Mouse (Mus musculus): ENCODE measurements around the gene Optn. TPM values are rescaled to one million over a fixed set of nuclear protein-coding genes. Genes with fewer than 3 reads are reported as not detected.

The Optn gene
- total and polyA plus RNA-seq, 3 experiments: 4.8 to 105 (median 100) TPM

DNA sequence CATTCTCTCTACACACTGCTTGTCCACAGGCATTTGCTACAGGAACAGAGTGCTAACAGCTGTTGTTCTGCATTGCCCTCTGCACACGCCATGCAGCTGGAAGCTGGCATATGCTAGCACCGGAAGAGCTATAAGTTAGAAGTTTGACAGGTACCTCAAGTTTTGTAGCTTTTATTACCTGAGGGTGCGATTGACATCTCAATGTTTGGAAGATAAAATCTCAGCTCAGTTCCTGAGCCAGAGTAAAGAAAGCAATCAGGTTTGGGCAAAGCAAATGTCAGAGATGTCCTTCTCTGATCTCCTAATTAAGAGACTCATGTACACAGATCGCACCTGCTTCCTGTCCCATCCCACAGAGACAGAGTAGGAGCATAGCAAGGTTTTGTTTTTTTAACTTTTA lies 77.1 kb downstream of the Optn start:
- no peak for DNase-seq

DNA sequence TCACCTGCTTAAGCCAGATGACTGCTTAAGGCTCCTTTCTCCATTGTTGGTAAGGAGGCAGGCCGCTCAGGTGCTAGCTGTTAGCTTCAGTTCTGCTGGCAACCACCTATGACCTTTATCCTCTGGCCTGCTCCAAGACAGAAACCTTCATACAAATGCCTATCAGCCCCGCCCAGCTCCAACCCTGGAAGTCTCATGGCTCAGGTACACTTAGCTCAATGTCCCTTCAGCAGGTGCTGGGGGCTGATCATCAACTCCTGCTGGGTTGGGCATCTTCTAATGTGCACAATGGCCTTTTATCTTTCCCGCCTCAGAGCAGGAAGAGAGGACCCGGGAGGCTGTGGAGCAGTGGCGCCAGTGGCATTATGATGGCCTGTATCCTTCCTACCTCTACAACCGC lies 78.9 kb downstream of the Optn start:
- DNase-seq: no peak

DNA sequence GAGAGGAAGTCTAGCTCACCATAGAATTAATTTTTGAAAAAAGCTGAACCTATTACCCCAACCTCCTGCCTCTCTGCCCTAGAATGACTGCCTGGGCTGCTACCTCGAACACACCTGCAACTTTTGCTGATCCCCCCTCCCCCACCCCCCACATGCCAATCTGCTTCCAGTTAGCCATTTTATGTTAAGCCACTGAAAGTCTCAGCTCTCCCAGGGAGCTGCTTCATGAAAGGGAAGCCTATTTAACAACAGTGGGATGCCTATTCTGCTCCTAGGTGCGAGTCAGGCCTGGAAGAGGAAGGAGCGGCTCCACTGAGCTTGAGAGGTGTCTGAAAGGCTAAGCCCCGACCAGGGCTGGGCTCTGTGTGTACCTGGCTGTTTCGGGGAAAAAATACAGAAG lies 79.9 kb downstream of the Optn start:
- no peak for DNase-seq

DNA sequence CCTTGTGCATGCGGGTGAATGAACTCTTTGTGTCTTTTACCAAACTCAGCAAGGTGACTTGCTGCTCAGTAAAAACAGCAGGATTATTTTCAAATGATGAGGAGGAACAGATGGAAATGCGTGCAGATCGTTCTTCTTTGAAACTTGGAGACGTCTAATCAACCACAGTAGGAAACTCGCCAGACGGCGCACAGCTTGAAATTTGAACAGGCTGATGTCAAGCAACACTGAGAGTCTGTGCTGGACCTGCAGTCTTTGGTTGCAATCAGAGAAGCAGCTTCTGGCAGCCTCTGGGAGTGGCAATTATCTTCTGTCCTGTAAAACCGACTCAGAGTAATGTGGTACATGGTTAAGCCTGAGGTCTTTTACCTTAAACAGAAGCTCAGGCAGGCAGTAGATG lies 85.8 kb downstream of the Optn start:
- no peak for DNase-seq

DNA sequence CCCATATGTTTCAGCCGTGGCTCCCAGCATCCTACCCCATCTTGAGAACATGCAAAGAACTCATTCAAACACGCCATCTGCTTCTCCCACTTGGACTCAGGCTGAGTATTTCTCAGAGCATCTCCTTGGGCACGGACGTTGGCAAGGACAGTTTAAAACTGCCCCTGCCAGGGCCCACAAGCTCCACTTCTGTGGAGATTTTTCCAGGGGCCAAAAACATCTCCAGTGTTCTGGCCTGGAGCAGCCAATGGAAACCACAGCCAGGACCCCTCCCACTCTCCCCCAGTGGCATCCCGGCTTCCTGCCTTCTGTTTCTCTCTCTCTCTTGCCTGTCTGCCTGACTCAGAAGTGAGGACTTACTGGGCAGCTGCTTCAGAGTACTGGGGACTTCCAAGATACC lies 88.0 kb downstream of the Optn start, which contains the start of gene Ucma:
Gene Ucma, plus strand, starts transcription at position 316 of the 400 bp plus-strand sequence.
- no peak for DNase-seq

Other genes with a start within 250 kb of the Optn start
- gene Sephs1, start 182.5 kb downstream of the Optn start, total RNA-seq (2021): 10 to 100 TPM; 39.9 to 46.9 TPM
- 15.2 and 15.8 TPM in 2 replicates for gene Sephs1, start 182.5 kb downstream of the Optn start, polyA plus RNA-seq (2012; rRNA removed)
- 100 to 1,000 TPM; 294 to 361 TPM for gene Phyh, start 145.0 kb downstream of the Optn start, total RNA-seq (2021)
- 117 and 149 TPM in 2 replicates for gene Phyh, start 145.0 kb downstream of the Optn start, polyA plus RNA-seq (2012; rRNA removed)
- gene Ucma, start 87.9 kb downstream of the Optn start, total RNA-seq (2021): not detected
- not detected in 2 replicates for gene Ucma, start 87.9 kb downstream of the Optn start, polyA plus RNA-seq (2012; rRNA removed)
- 1 to 10 TPM; 1.6 to 7.9 TPM for gene Mcm10, start 51.3 kb downstream of the Optn start, total RNA-seq (2021)
- 0.40 and 0.44 TPM in 2 replicates for gene Mcm10, start 51.3 kb downstream of the Optn start, polyA plus RNA-seq (2012; rRNA removed)
- 10 to 100 TPM; 12.9 to 20.5 TPM for gene Ccdc3, start 73.7 kb upstream of the Optn start, total RNA-seq (2021)
- gene Ccdc3, start 73.7 kb upstream of the Optn start, polyA plus RNA-seq (2012; rRNA removed): 11.3 and 20.7 TPM in 2 replicates